Mouse (Mus musculus): ENCODE measurements at regions not wholly inside any gene's neighbourhood (a gene's known extent, or its start where the extent isn't known, plus 50 kb on each side); places are given as distances from the start of the nearest gene placed in this dataset.

- TF ChIP-seq CTCF (IDR thresholded peaks at IDR 0.05; ENCODE audit: low read depth) (no peak), EP300 (IDR thresholded peaks at IDR 0.05; ENCODE audit: low read depth) (no peak)
Observed at GRCm38 (mm10) chr2:101300106-101300505, 324.4 kb upstream of the Rag2 start.

Measured in liver, postnatal 0 days (tissue).